Mouse (Mus musculus): Measurements from ENCODE around the gene Bicd2. TPM values are rescaled to one million over a fixed set of nuclear protein-coding genes. Genes with fewer than 3 reads are reported as not detected.

Bicd2 gene
- polyA plus RNA-seq, 1 experiment from 2014 or later, result 33.1 TPM

DNA sequence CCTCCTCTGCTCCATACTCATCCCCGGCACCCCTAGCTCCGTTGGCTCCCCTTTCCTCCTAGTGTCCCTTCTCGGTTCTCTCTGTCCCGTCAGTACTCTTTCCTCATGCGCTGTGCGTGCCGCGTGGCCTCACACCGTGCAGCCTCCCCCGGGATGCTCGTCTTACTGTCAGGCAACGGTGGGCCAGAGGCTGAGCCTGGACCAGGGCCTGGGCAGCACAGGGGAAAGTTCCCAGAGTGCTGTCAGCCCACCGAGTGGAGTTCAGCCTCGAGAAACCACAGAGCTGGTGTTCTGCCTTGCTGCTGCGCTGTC is 80.2 kb downstream of the Bicd2 start:
- peaks cover 19% of the 10 kb centered on the region for H3K4me1 ChIP-seq
- no peaks in the 10 kb centered on the region for H3K36me3 ChIP-seq
- peak overlapping the region; percentile 94 for H3K4me2 ChIP-seq
- WGBS, result 2% methylated on average over 15 of the region's 15 CpGs
- no peak for ATAC-seq (ENCODE audit: insufficient number of reproducible peaks, insufficient read depth, low FRiP score, low TSS enrichment, low read depth)
- peak overlapping the region; percentile 66; the same call in 1 of the 2 replicates for H3K27ac ChIP-seq
- H3K9ac ChIP-seq, result peak overlapping the region; percentile 88
- no peaks in the 10 kb centered on the region for H3K27me3 ChIP-seq
- peak overlapping the region; percentile 89 for H3K4me3 ChIP-seq
- H3K9me3 ChIP-seq, result no peaks in the 10 kb centered on the region

GRCm38 (mm10) chr13:49421959-49422358 is 80.6 kb downstream of the Bicd2 start:
- Histone ChIP-seq H3K27ac (no peak overlapping the region), H3K36me3 (no peaks in the 10 kb centered on the region), H3K27me3 (no peaks in the 10 kb centered on the region), H3K9me3 (no peaks in the 10 kb centered on the region), H3K9ac (peak overlapping the region; percentile 88), H3K4me1 (peaks cover 19% of the 10 kb centered on the region), H3K4me2 (peak overlapping the region; percentile 94), H3K4me3 (peak overlapping the region; percentile 89)
- no peak for ATAC-seq (ENCODE audit: insufficient number of reproducible peaks, insufficient read depth, low FRiP score, low TSS enrichment, low read depth)
- 32% methylated on average over 4 of the region's 4 CpGs for WGBS

DNA sequence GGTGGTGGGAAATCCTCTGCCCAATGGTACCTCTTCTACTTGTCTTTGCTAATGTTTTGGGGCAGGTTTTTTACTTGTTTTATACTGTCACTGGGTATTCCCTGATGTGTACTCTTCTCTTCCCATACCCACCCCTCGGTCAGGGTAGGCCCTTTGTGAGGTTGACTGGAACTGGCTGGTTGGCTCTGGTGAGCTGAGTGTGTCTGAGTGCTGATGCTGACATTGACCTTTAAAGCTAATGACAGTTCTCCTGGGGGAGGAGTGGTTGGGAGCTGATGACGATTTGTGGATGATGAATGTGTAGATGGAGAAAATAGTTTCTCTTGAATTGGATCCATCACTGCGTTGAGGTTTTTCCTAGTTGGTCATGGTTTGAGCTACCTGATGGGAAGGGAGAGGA is 85.4 kb downstream of the Bicd2 start:
- Histone ChIP-seq H3K9ac (no peak overlapping the region), H3K27ac (no peak overlapping the region), H3K27me3 (no peaks in the 10 kb centered on the region), H3K9me3 (no peaks in the 10 kb centered on the region), H3K4me2 (no peak overlapping the region), H3K4me3 (no peak overlapping the region), H3K4me1 (peaks cover 16% of the 10 kb centered on the region), H3K36me3 (peaks cover 6% of the 10 kb centered on the region; the same call in 1 of the 2 replicates)
- no peak for ATAC-seq (ENCODE audit: insufficient number of reproducible peaks, insufficient read depth, low FRiP score, low TSS enrichment, low read depth)
- 89% methylated on average over 3 of the region's 3 CpGs for WGBS

DNA sequence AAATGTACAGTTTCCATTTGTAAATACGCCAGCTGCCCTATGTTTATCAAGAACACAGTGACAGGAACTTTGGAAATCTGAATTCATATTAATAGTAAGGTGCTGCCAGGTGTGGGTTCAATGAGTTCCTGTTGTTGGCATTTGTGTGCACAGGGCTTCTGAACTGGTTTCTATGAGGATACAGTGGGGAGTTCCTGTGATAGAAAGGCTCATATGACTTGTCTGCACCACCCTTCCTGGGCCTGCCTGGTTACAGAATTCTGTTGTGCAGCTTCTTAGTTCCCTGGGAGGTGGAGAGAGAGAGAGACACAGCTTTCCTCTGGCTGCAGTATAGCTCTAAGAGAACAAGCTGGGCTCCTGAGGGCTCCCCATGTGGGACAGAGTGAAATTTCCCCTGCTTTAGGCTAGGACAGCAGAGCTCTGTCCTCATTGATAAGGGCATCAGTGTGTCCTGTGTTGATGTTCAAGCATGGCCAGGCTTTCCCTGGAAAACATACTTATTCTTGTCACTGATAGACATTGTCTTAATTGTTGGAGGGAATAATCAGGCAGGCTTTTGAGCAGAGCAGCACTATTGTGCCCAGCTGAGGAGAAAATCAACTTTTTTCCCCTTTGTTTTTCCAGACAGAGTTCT is 86.8 kb downstream of the Bicd2 start:
- Histone ChIP-seq H3K4me3 (no peak overlapping the region), H3K4me2 (no peak overlapping the region), H3K27me3 (no peaks in the 10 kb centered on the region), H3K9ac (no peak overlapping the region), H3K4me1 (peaks cover 2% of the 10 kb centered on the region), H3K36me3 (peaks cover 20% of the 10 kb centered on the region), H3K27ac (no peak overlapping the region), H3K9me3 (no peaks in the 10 kb centered on the region)
- ATAC-seq (ENCODE audit: insufficient number of reproducible peaks, insufficient read depth, low FRiP score, low TSS enrichment, low read depth), result no peak
- WGBS, result 94% methylated on average over 1 of the region's 1 CpGs

DNA sequence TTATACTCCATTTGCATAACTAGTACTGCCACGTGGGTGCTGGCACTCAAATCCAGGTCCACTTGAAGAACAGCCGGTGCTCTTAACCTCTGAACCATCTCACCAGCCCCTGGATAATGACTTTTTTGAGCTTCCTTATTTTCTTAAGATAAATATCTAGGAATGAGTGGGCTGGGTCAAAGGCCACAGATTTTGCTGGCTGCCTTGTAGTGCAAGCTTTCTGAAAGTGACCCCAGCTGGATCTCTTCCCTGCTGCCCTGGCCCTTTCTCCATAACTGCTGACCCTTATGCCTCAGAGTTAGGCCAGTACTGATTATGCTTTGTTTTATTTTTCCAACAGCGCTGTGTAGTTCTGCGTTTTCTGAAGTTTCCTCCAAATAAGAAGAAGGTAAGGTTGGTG is 89.1 kb downstream of the Bicd2 start:
- Histone ChIP-seq H3K9ac (no peak overlapping the region), H3K4me2 (no peak overlapping the region), H3K4me3 (no peak overlapping the region), H3K27me3 (no peaks in the 10 kb centered on the region), H3K36me3 (peaks cover 37% of the 10 kb centered on the region), H3K9me3 (no peaks in the 10 kb centered on the region), H3K27ac (no peak overlapping the region), H3K4me1 (no peaks in the 10 kb centered on the region)
- no peak for ATAC-seq (ENCODE audit: insufficient number of reproducible peaks, insufficient read depth, low FRiP score, low TSS enrichment, low read depth)
- 64% methylated on average over 4 of the region's 4 CpGs for WGBS

GRCm38 (mm10) chr13:49433268-49434029 is 92.1 kb downstream of the Bicd2 start:
- no peak overlapping the region for H3K27ac ChIP-seq
- no peak overlapping the region for H3K4me3 ChIP-seq
- no peaks in the 10 kb centered on the region for H3K4me1 ChIP-seq
- H3K9ac ChIP-seq, result no peak overlapping the region
- WGBS, result 85% methylated on average over 2 of the region's 2 CpGs
- no peaks in the 10 kb centered on the region for H3K9me3 ChIP-seq
- H3K4me2 ChIP-seq, result no peak overlapping the region
- peaks cover 55% of the 10 kb centered on the region for H3K36me3 ChIP-seq
- ATAC-seq (ENCODE audit: insufficient number of reproducible peaks, insufficient read depth, low FRiP score, low TSS enrichment, low read depth), result no peak
- H3K27me3 ChIP-seq, result no peaks in the 10 kb centered on the region

- 95% methylated on average over 1 of the region's 1 CpGs for WGBS
- peaks cover 63% of the 10 kb centered on the region for H3K36me3 ChIP-seq
Observed at GRCm38 (mm10) chr13:49435745-49436144, 94.4 kb downstream of the Bicd2 start.

GRCm38 (mm10) chr13:49436170-49436569 is 94.8 kb downstream of the Bicd2 start:
- Histone ChIP-seq H3K27me3 (no peaks in the 10 kb centered on the region), H3K4me3 (no peak overlapping the region), H3K4me1 (no peaks in the 10 kb centered on the region), H3K36me3 (peaks cover 62% of the 10 kb centered on the region), H3K9me3 (no peaks in the 10 kb centered on the region), H3K4me2 (no peak overlapping the region), H3K27ac (no peak overlapping the region), H3K9ac (no peak overlapping the region)
- no peak for ATAC-seq (ENCODE audit: insufficient number of reproducible peaks, insufficient read depth, low FRiP score, low TSS enrichment, low read depth)
- WGBS, result 89% methylated on average over 4 of the region's 4 CpGs

More at GRCm38 (mm10) chr13:49435745-49436144, 94.4 kb downstream of the Bicd2 start:
- no peak overlapping the region for H3K27ac ChIP-seq
- no peak overlapping the region for H3K9ac ChIP-seq
- no peak overlapping the region for H3K4me2 ChIP-seq
- H3K4me3 ChIP-seq, result no peak overlapping the region
- H3K9me3 ChIP-seq, result no peaks in the 10 kb centered on the region
- no peaks in the 10 kb centered on the region for H3K27me3 ChIP-seq
- H3K4me1 ChIP-seq, result no peaks in the 10 kb centered on the region
- no peak for ATAC-seq (ENCODE audit: insufficient number of reproducible peaks, insufficient read depth, low FRiP score, low TSS enrichment, low read depth)

Other genes starting within 250 kb of the Bicd2 start
- gene Wnk2, start 193.6 kb upstream of the Bicd2 start, polyA plus RNA-seq (2015; fragmentation: Nextera tagmentation; extraction: Ambion mirVana), result 2.4 and 2.5 TPM in 2 replicates
- 44.9 and 48.0 TPM in 2 replicates for gene Ninj1, start 154.1 kb upstream of the Bicd2 start, polyA plus RNA-seq (2015; fragmentation: Nextera tagmentation; extraction: Ambion mirVana)
- gene Card19, start 125.5 kb upstream of the Bicd2 start, polyA plus RNA-seq (2015; fragmentation: Nextera tagmentation; extraction: Ambion mirVana), result 65.2 and 66.4 TPM in 2 replicates
- gene Susd3, start 92.9 kb upstream of the Bicd2 start, polyA plus RNA-seq (2015; fragmentation: Nextera tagmentation; extraction: Ambion mirVana), result 1.5 and 2.8 TPM in 2 replicates
- 0.55 and 1.00 TPM in 2 replicates for gene Fgd3, start 21.3 kb upstream of the Bicd2 start, polyA plus RNA-seq (2015; fragmentation: Nextera tagmentation; extraction: Ambion mirVana)
- 13.7 and 14.4 TPM in 2 replicates for gene Ippk, start 79.7 kb downstream of the Bicd2 start, polyA plus RNA-seq (2015; fragmentation: Nextera tagmentation; extraction: Ambion mirVana)
- gene Tes3-ps, start 151.7 kb downstream of the Bicd2 start, polyA plus RNA-seq (2015; fragmentation: Nextera tagmentation; extraction: Ambion mirVana), result 1.4 and 2.7 TPM in 2 replicates
- 1.3 and 1.4 TPM in 2 replicates for gene Ecm2, start 163.2 kb downstream of the Bicd2 start, polyA plus RNA-seq (2015; fragmentation: Nextera tagmentation; extraction: Ambion mirVana)
- gene Aspn, start 202.9 kb downstream of the Bicd2 start, polyA plus RNA-seq (2015; fragmentation: Nextera tagmentation; extraction: Ambion mirVana), result 62.9 and 89.3 TPM in 2 replicates
- 14.6 and 18.8 TPM in 2 replicates for gene Omd, start 240.9 kb downstream of the Bicd2 start, polyA plus RNA-seq (2015; fragmentation: Nextera tagmentation; extraction: Ambion mirVana)

All from embryonic facial prominence, embryonic 13.5 days (tissue).